Mouse (Mus musculus) naive thymus-derived CD4-positive, alpha-beta T cell, adult 5 months (primary cell): ENCODE data around the gene Gkap1. TPM values are rescaled to one million over a fixed set of nuclear protein-coding genes. Genes with fewer than 3 reads are reported as not detected.

Experiments
- polyA plus RNA-seq: library from polyadenylated mRNA; unstranded; fragments of 100-300 nt; shearing (Covaris generic); gene quantifications from one replicate; pipeline ENCODE4 v1.2.1, GENCODE M21; 2017

Gkap1 gene
- polyA plus RNA-seq, result 1.1 TPM

GRCm38 (mm10) chr13:58275599-58275998, at the start of gene Gkap1:
Gene Gkap1, minus strand, starts transcription at chr13:58275699.

DNA sequence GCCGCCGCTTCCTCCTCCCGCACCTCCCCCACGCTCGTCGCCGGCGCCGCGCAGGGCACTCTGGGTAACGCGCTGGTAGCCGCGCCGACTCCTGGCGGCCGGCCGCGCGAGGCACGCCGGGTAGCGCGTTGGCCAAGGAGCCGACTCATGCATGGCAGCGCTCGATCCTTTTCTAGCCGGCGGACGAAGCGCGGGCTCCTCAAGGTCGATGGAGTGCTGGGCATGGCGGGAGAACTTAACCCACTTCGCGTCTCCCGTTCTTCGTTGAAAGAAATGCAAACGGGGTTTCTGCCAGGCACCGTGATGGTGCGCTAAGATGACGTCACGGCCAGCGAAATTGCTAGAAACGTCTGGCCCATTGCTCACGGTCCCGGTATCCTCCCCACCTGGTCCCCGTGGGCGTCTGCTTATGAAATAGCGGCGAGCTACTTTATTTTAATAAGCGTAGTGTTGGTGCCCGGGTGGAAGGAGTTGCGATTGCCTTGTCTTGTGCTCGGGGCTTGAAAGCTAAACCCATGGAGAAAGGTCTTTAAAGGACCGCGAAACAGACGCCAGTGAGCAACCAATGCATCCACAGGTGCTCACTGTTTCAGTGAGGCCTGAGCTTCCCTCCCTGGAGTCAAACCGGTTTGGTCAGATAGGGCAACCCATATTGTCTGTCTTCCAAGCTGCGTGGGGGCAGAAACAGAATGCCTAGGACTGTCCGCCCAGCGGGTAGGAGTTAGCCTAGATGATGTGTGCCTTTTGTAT, 59.7 kb downstream of the Gkap1 start, which contains the start of gene Ubqln1:
Gene Ubqln1 (minus strand): TSS at position 62 of the 750 bp plus-strand sequence.

Other genes with a start within 250 kb of the Gkap1 start
- gene Klhl3, start 162.1 kb downstream of the Gkap1 start, polyA plus RNA-seq, result 2.8 TPM
- gene Hnrnpa0, start 147.1 kb downstream of the Gkap1 start, polyA plus RNA-seq, result 74.7 TPM
- gene Idnk, start 118.0 kb downstream of the Gkap1 start, polyA plus RNA-seq, result 138 TPM
- 187 TPM for gene Ubqln1, start 60.0 kb downstream of the Gkap1 start, polyA plus RNA-seq
- gene Kif27, start 83.4 kb upstream of the Gkap1 start, polyA plus RNA-seq, result not detected
- gene 2210016F16Rik, start 109.5 kb upstream of the Gkap1 start, polyA plus RNA-seq, result 15.4 TPM
- gene Rmi1, start 126.5 kb upstream of the Gkap1 start, polyA plus RNA-seq, result 40.5 TPM
- gene Hnrnpk, start 127.6 kb upstream of the Gkap1 start, polyA plus RNA-seq, result 1,952 TPM